ENCODE assay signal across 8 mouse cellular contexts in genomic region chr8:83724697-83725482, GRCm38 (mm10). TPM values are rescaled to one million over a fixed set of nuclear protein-coding genes. Genes with fewer than 3 reads are reported as not detected.
A peak's percentile ranks its signal among the peaks of the same experiment; 100 is the strongest.
DNase-seq lines count a peak whose midpoint lies in the region; ATAC-seq and TF ChIP-seq lines count a peak whose summit lies in the region.

No protein-coding gene starts in this region.

- no peak for TF ChIP-seq POLR2A in embryonic fibroblast, embryonic 13.5 days (IDR thresholded peaks at IDR 0.05; ENCODE audit: low read depth, low read length)

- H3K4me3 ChIP-seq in embryonic fibroblast, embryonic 13.5 days (ENCODE audit: insufficient read depth, low read length): no peak overlapping the region
- no peak overlapping the region for H3K4me3 ChIP-seq in heart, embryonic 13.5 days
- H3K4me3 ChIP-seq in liver, embryonic 11.5 days (ENCODE audit: low read depth, low read length): no peak overlapping the region
- no peak overlapping the region for H3K4me3 ChIP-seq in stomach, embryonic 15.5 days (replicated peaks)

- DNase-seq in A20 (ENCODE audit: low read depth, low spot score): peak; percentile 66
- DNase-seq in adrenal gland, postnatal 4 days (ENCODE audit: low spot score in 2 of 2): peak; percentile 78 to 85
- peak; percentile 90 for DNase-seq in kidney, postnatal 10 days
- DNase-seq in liver, embryonic 11.5 days (ENCODE audit: low spot score): peak; percentile 72
- peak; percentile 86 for DNase-seq in naive thymus-derived CD4-positive, alpha-beta T cell, adult 2 months (ENCODE audit: low read depth)

- H3K4me2 ChIP-seq in heart, embryonic 13.5 days: no peak overlapping the region
- H3K4me2 ChIP-seq in liver, embryonic 11.5 days: no peak overlapping the region
- H3K4me2 ChIP-seq in stomach, embryonic 15.5 days: no peak overlapping the region

- peak; percentile 91 for TF ChIP-seq CTCF in embryonic fibroblast, embryonic 13.5 days (IDR thresholded peaks at IDR 0.05; ENCODE audit: borderline replicate concordance, insufficient read depth, low read length)

- WGBS in heart, embryonic 13.5 days: 50% methylated on average over 15 of the region's 15 CpGs
- WGBS in liver, embryonic 11.5 days: 61% methylated on average over 15 of the region's 15 CpGs
- WGBS in stomach, embryonic 15.5 days: 43% methylated on average over 15 of the region's 15 CpGs

- no peak overlapping the region for H3K9ac ChIP-seq in heart, embryonic 13.5 days
- no peak overlapping the region for H3K9ac ChIP-seq in liver, embryonic 11.5 days (ENCODE audit: low read depth, low read length)
- no peak overlapping the region for H3K9ac ChIP-seq in stomach, embryonic 15.5 days

- no peaks in the 10 kb centered on the region for H3K4me1 ChIP-seq in embryonic fibroblast, embryonic 13.5 days (ENCODE audit: control insufficient read depth, insufficient read depth, low read length)
- 0 out of 2 replicates have a peak, but pooled peaks cover 4% of the 10 kb centered on the region for H3K4me1 ChIP-seq in heart, embryonic 13.5 days
- H3K4me1 ChIP-seq in liver, embryonic 11.5 days (replicated peaks; ENCODE audit: control insufficient read depth, insufficient read depth, low read length): no peaks in the 10 kb centered on the region
- no peaks in the 10 kb centered on the region for H3K4me1 ChIP-seq in stomach, embryonic 15.5 days

- H3K27me3 ChIP-seq in heart, embryonic 13.5 days (replicated peaks): no peaks in the 10 kb centered on the region
- H3K27me3 ChIP-seq in liver, embryonic 11.5 days (replicated peaks; ENCODE audit: control insufficient read depth, insufficient read depth, low read length): no peaks in the 10 kb centered on the region
- H3K27me3 ChIP-seq in stomach, embryonic 15.5 days (replicated peaks): no peaks in the 10 kb centered on the region

- peaks cover 94% of the 10 kb centered on the region for H3K36me3 ChIP-seq in heart, embryonic 13.5 days
- H3K36me3 ChIP-seq in liver, embryonic 11.5 days (ENCODE audit: control insufficient read depth, insufficient read depth, low read length): peaks cover 51% of the 10 kb centered on the region
- peaks cover 57% of the 10 kb centered on the region for H3K36me3 ChIP-seq in stomach, embryonic 15.5 days

- no peak overlapping the region for H3K27ac ChIP-seq in embryonic fibroblast, embryonic 13.5 days (ENCODE audit: insufficient read depth, low read length)
- H3K27ac ChIP-seq in heart, embryonic 13.5 days (replicated peaks): no peak overlapping the region
- H3K27ac ChIP-seq in liver, embryonic 11.5 days (ENCODE audit: low read depth, low read length): no peak overlapping the region
- H3K27ac ChIP-seq in stomach, embryonic 15.5 days: no peak overlapping the region

- no peaks in the 10 kb centered on the region for H3K9me3 ChIP-seq in heart, embryonic 13.5 days
- no peaks in the 10 kb centered on the region for H3K9me3 ChIP-seq in liver, embryonic 11.5 days (ENCODE audit: control insufficient read depth, low read length)
- no peaks in the 10 kb centered on the region for H3K9me3 ChIP-seq in stomach, embryonic 15.5 days

- ATAC-seq in heart, embryonic 13.5 days (ENCODE audit: extremely low read depth, insufficient number of reproducible peaks, low FRiP score, low TSS enrichment): 0 out of 2 replicates have a peak, but pooled peaks have one; percentile 7
- ATAC-seq in liver, embryonic 11.5 days (replicated peaks; ENCODE audit: low FRiP score): peak; percentile 61
- peak; percentile 65; the same call in 1 of the 2 replicates for ATAC-seq in stomach, embryonic 15.5 days (ENCODE audit: insufficient read depth, low FRiP score, low read depth)

RNA-seq across cellular contexts. Expression of gene Ddx39, which starts 9.9 kb away (rescaled TPM):
- 10 to 100 TPM; 41.5 to 42.2 TPM for total RNA-seq in adrenal gland, postnatal 4 days (2021)
- polyA plus RNA-seq in embryonic fibroblast, embryonic 13.5 days (2011; ENCODE audit: insufficient read length, low read depth, missing spikeins): 64.2 and 70.2 TPM in 2 replicates
- polyA plus RNA-seq in heart, embryonic 13.5 days (2015; fragmentation: Nextera tagmentation; extraction: Ambion mirVana): 133 and 152 TPM in 2 replicates
- 375 and 420 TPM in 2 replicates for polyA plus RNA-seq in liver, embryonic 11.5 days (2014; fragmentation: Nextera tagmentation; extraction: Ambion mirVana)
- 180 and 185 TPM in 2 replicates for polyA plus RNA-seq in stomach, embryonic 15.5 days (2015; fragmentation: Nextera tagmentation; extraction: Ambion mirVana)

RNA-seq across cellular contexts. Expression of gene Adgre5, which starts 16.2 kb away (rescaled TPM):
- total RNA-seq in adrenal gland, postnatal 4 days (2021): 10 to 100 TPM; 48.6 to 49.8 TPM
- 66.4 and 95.6 TPM in 2 replicates for polyA plus RNA-seq in embryonic fibroblast, embryonic 13.5 days (2011; ENCODE audit: insufficient read length, low read depth, missing spikeins)
- polyA plus RNA-seq in heart, embryonic 13.5 days (2015; fragmentation: Nextera tagmentation; extraction: Ambion mirVana): 25.0 and 28.4 TPM in 2 replicates
- 16.8 and 17.2 TPM in 2 replicates for polyA plus RNA-seq in liver, embryonic 11.5 days (2014; fragmentation: Nextera tagmentation; extraction: Ambion mirVana)
- 29.8 and 33.7 TPM in 2 replicates for polyA plus RNA-seq in stomach, embryonic 15.5 days (2015; fragmentation: Nextera tagmentation; extraction: Ambion mirVana)

RNA-seq across cellular contexts. Expression of gene Pkn1, which starts 25.9 kb away (rescaled TPM):
- 100 to 1,000 TPM; 115 to 120 TPM for total RNA-seq in adrenal gland, postnatal 4 days (2021)
- polyA plus RNA-seq in embryonic fibroblast, embryonic 13.5 days (2011; ENCODE audit: insufficient read length, low read depth, missing spikeins): 40.2 and 41.2 TPM in 2 replicates
- polyA plus RNA-seq in heart, embryonic 13.5 days (2015; fragmentation: Nextera tagmentation; extraction: Ambion mirVana): 19.5 and 20.0 TPM in 2 replicates
- 23.3 and 24.3 TPM in 2 replicates for polyA plus RNA-seq in liver, embryonic 11.5 days (2014; fragmentation: Nextera tagmentation; extraction: Ambion mirVana)
- 29.2 and 34.8 TPM in 2 replicates for polyA plus RNA-seq in stomach, embryonic 15.5 days (2015; fragmentation: Nextera tagmentation; extraction: Ambion mirVana)

RNA-seq across cellular contexts. Expression of gene Ptger1, which starts 58.4 kb away (rescaled TPM):
- total RNA-seq in adrenal gland, postnatal 4 days (2021): 1 to 10 TPM; 2.4 to 5.1 TPM
- 2.1 and 2.4 TPM in 2 replicates for polyA plus RNA-seq in embryonic fibroblast, embryonic 13.5 days (2011; ENCODE audit: insufficient read length, low read depth, missing spikeins)
- polyA plus RNA-seq in heart, embryonic 13.5 days (2015; fragmentation: Nextera tagmentation; extraction: Ambion mirVana): 0.35 and 0.41 TPM in 2 replicates
- 0.49 and 0.53 TPM in 2 replicates for polyA plus RNA-seq in liver, embryonic 11.5 days (2014; fragmentation: Nextera tagmentation; extraction: Ambion mirVana)
- polyA plus RNA-seq in stomach, embryonic 15.5 days (2015; fragmentation: Nextera tagmentation; extraction: Ambion mirVana): 4.4 and 5.4 TPM in 2 replicates

Comparison
In these comparisons a context has a peak if more than half of its experiments do, and no peak if none do; other contexts are left out.
1. ATAC-seq: peak in every context shown above with its lines; median percentile 65 in stomach, embryonic 15.5 days; 61 in liver, embryonic 11.5 days; 7 in heart, embryonic 13.5 days.